8 mouse cellular contexts compared by ENCODE assay signal in genomic region chr11:116814076-116814883, GRCm38 (mm10). TPM values are rescaled to one million over a fixed set of nuclear protein-coding genes. Genes with fewer than 3 reads are reported as not detected.
A peak's percentile ranks its signal among the peaks of the same experiment; 100 is the strongest.
DNase-seq lines count a peak whose midpoint lies in the region; ATAC-seq and TF ChIP-seq lines count a peak whose summit lies in the region.

No protein-coding gene starts in this region.

- peak overlapping the region; percentile 54 for H3K9ac ChIP-seq in lung, embryonic 16.5 days (ENCODE audit: low read length)

- no peaks in the 10 kb centered on the region; the same call in 1 of the 2 replicates for H3K27me3 ChIP-seq in lung, embryonic 16.5 days (ENCODE audit: control insufficient read depth, insufficient read depth, low read depth, low read length)
- no peaks in the 10 kb centered on the region for H3K27me3 ChIP-seq in small intestine, adult 2 months (ENCODE audit: control insufficient read depth, insufficient read depth, low read length)

- no peak for TF ChIP-seq CTCF in small intestine, adult 2 months (IDR thresholded peaks at IDR 0.05; ENCODE audit: extremely low read depth, insufficient read length, insufficient replicate concordance, low read depth, low read length)

- no peak for TF ChIP-seq POLR2A in small intestine, adult 2 months (IDR thresholded peaks at IDR 0.05; ENCODE audit: low read depth, low read length)

- peak; percentile 31 for DNase-seq in cerebellum, adult 9-11 months
- no peak for DNase-seq in cerebellum, postnatal 36 days
- peak; percentile 83 for DNase-seq in embryo, embryonic 11 days
- DNase-seq in heart, adult 18-20 months: peak; percentile 79 to 89
- peak; percentile 63 for DNase-seq in kidney, adult 11 months
- no peak for DNase-seq in frontal cortex, postnatal 36 days (ENCODE audit: low spot score in 2 of 2)

- H3K9me3 ChIP-seq in lung, embryonic 16.5 days (ENCODE audit: control insufficient read depth, low read length): no peaks in the 10 kb centered on the region

- WGBS in lung, embryonic 16.5 days: 21% methylated on average over 20 of the region's 20 CpGs
- WGBS in small intestine, adult 2 months: 55% methylated on average over 20 of the region's 20 CpGs

- peak overlapping the region; percentile 97 for H3K27ac ChIP-seq in lung, embryonic 16.5 days (ENCODE audit: low read length)
- peak overlapping the region; percentile 82 for H3K27ac ChIP-seq in small intestine, adult 2 months (ENCODE audit: insufficient read depth, low read depth, low read length)

- H3K36me3 ChIP-seq in lung, embryonic 16.5 days (ENCODE audit: control insufficient read depth, insufficient read depth, low read length): no peaks in the 10 kb centered on the region
- H3K36me3 ChIP-seq in small intestine, adult 2 months (ENCODE audit: control insufficient read depth, insufficient read depth, low read length): peaks cover 2% of the 10 kb centered on the region; the same call in 1 of the 2 replicates

- peaks cover 42% of the 10 kb centered on the region for H3K4me1 ChIP-seq in lung, embryonic 16.5 days (replicated peaks; ENCODE audit: control insufficient read depth, insufficient read depth, low read length)
- H3K4me1 ChIP-seq in small intestine, adult 2 months (ENCODE audit: control insufficient read depth, insufficient read depth, insufficient read length, low read length): peaks cover 24% of the 10 kb centered on the region

- no peak overlapping the region for H3K4me3 ChIP-seq in lung, embryonic 16.5 days (ENCODE audit: low read length)
- H3K4me3 ChIP-seq in small intestine, adult 2 months (ENCODE audit: low read depth, low read length): no peak overlapping the region

- H3K4me2 ChIP-seq in lung, embryonic 16.5 days (ENCODE audit: low read depth, low read length): peak overlapping the region; percentile 35

- peak; percentile 81 for ATAC-seq in lung, embryonic 16.5 days (ENCODE audit: low read depth)

RNA-seq across cellular contexts. Expression of gene Mxra7, which starts 13.6 kb away (rescaled TPM):
- 10 to 100 TPM; 14.8 to 18.7 TPM for total RNA-seq in heart, adult 18-20 months (2021)
- polyA plus RNA-seq in lung, embryonic 16.5 days (2015; fragmentation: Nextera tagmentation; extraction: Ambion mirVana): 14.2 and 15.3 TPM in 2 replicates
- polyA plus RNA-seq in small intestine, adult 2 months (2012; rRNA removed): 31.6 and 36.2 TPM in 2 replicates

RNA-seq across cellular contexts. Expression of gene Mettl23, which starts 28.8 kb away (rescaled TPM):
- 10 to 100 TPM; 38.3 to 46.4 TPM for total RNA-seq in heart, adult 18-20 months (2021)
- polyA plus RNA-seq in lung, embryonic 16.5 days (2015; fragmentation: Nextera tagmentation; extraction: Ambion mirVana): 53.5 and 59.9 TPM in 2 replicates
- 10.3 and 11.6 TPM in 2 replicates for polyA plus RNA-seq in small intestine, adult 2 months (2012; rRNA removed)

RNA-seq across cellular contexts. Expression of gene Jmjd6, which starts 29.0 kb away (rescaled TPM):
- 10 to 100 TPM; 37.5 to 42.3 TPM for total RNA-seq in heart, adult 18-20 months (2021)
- polyA plus RNA-seq in lung, embryonic 16.5 days (2015; fragmentation: Nextera tagmentation; extraction: Ambion mirVana): 59.5 and 60.8 TPM in 2 replicates
- 21.7 and 24.2 TPM in 2 replicates for polyA plus RNA-seq in small intestine, adult 2 months (2012; rRNA removed)

RNA-seq across cellular contexts. Expression of gene Mfsd11, which starts 38.0 kb away (rescaled TPM):
- 10 to 100 TPM; 30.7 to 33.7 TPM for total RNA-seq in heart, adult 18-20 months (2021)
- polyA plus RNA-seq in lung, embryonic 16.5 days (2015; fragmentation: Nextera tagmentation; extraction: Ambion mirVana): 36.0 and 36.6 TPM in 2 replicates
- 15.2 and 27.0 TPM in 2 replicates for polyA plus RNA-seq in small intestine, adult 2 months (2012; rRNA removed)

RNA-seq across cellular contexts. Expression of gene Srsf2, which starts 38.6 kb away (rescaled TPM):
- 100 to 1,000 TPM in 1 of 2 experiments, 10 to 100 TPM in 1; 89.2 to 109 TPM for total RNA-seq in heart, adult 18-20 months (2021)
- polyA plus RNA-seq in lung, embryonic 16.5 days (2015; fragmentation: Nextera tagmentation; extraction: Ambion mirVana): 661 and 761 TPM in 2 replicates
- polyA plus RNA-seq in small intestine, adult 2 months (2012; rRNA removed): 352 and 658 TPM in 2 replicates

Comparison
In these comparisons a context has a peak if more than half of its experiments do, and no peak if none do; other contexts are left out.
1. DNase-seq: peak in cerebellum, adult 9-11 months (single experiment), embryo, embryonic 11 days (single experiment), heart, adult 18-20 months (2 of 2) and kidney, adult 11 months (single experiment); none in cerebellum, postnatal 36 days (0 of 2) and frontal cortex, postnatal 36 days (0 of 2).